Mouse (Mus musculus) cerebellum, postnatal 36 days (tissue): ENCODE measurements around the gene Fkbp15.

Experiments used
- DNase-seq, 2 experiments: peaks; one replicate each; pipeline ENCODE4 v3.0.0; 2021 to 2022; ENCODE audit warnings: mixed read lengths in 2 of 2

Gene Fkbp15

GRCm38 (mm10) chr4:62360088-62360804 is at the start of gene Fkbp15, which contains the start of gene Slc31a1:
TSS of gene Fkbp15 (minus strand) at chr4:62360548.
TSS of gene Slc31a1 (plus strand) at chr4:62360727.
- peak; percentile 92 to 95 for DNase-seq

DNA sequence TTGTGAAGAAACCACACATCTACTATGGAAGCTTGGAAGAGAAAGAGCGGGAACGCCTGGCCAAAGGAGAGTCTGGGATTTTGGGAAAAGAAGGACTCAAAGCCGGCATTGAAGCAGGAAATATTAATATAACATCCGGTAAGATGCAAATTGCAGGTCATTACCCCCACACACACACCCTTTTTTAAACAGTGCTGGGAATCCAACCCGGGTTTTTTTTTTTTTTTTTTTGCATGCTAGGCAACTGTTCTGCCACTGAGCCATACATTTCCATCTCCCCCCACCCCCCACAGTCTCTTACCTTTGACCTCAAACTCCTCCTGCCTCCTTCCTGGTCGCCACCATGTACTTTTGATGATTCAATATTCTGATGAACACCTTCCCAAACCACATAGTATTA is 49.3 kb upstream of the Fkbp15 start:
- DNase-seq: no peak

DNA sequence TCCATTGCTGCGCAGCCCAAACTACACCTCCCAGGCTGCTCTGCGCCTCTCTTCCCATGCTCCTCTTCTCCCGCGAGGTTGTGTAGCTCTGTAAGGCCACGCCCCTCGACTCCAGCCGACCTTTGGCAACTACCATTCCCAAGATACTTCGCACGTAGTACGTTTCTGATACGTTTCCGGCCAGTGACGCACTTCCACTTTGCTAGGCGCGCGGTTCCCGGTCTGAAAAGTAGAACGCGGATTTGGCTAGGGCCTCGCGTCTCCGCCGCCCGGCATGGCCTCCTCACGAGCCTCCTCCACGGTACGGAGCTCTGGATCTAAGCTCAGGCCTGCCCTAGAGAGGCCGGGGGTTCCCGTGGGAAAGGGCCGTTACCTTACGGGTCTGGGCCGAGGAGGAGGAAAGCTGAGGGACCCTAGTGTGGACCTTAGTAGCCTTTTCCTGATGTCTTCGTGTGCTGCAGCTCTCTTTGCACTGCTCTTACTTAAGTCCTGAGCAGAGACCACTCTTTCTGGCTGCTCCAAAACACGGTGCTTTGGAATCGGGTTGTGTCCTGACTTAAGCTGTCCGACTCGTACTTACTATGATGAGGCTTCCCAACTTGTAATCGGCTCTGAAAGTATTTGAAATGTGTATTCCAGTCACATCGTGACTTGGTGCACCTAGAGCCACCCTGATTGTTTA is 48.4 kb upstream of the Fkbp15 start, which contains the start of the genes Cdc26 and Prpf4:
TSS of gene Cdc26 (minus strand) at position 42 of the 682 bp plus-strand sequence.
TSS of gene Prpf4 (plus strand) at position 197 of the 682 bp plus-strand sequence.
- DNase-seq: peak; percentile 96 to 97

- DNase-seq: peak; percentile 48 to 56
Observed at GRCm38 (mm10) chr4:62407730-62408582, 47.6 kb upstream of the Fkbp15 start.

GRCm38 (mm10) chr4:62406133-62406532 is 45.8 kb upstream of the Fkbp15 start:
- DNase-seq: no peak

- no peak for DNase-seq
Observed at GRCm38 (mm10) chr4:62398956-62399355, 38.6 kb upstream of the Fkbp15 start.

GRCm38 (mm10) chr4:62397616-62398365 is 37.4 kb upstream of the Fkbp15 start:
- DNase-seq: no peak

DNA sequence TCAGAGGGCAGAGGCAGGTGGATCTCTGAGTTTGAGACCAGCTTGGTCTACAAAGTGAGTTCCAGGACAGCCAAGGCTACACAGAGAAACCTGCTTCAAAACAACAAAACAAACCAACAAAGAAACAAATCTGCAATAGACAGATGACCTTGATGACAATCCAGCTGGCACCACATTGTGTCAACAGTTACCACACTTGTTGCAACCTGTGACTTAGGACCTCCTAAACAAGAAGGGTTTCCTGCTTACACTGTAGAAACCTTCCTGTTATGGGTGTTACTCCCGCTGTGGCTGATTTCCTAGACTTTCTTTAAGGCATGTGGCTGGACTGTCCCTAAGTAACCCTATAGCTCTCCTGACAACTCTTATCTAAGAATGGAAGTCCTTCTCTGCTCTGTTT is 35.5 kb upstream of the Fkbp15 start:
- DNase-seq: no peak

DNA sequence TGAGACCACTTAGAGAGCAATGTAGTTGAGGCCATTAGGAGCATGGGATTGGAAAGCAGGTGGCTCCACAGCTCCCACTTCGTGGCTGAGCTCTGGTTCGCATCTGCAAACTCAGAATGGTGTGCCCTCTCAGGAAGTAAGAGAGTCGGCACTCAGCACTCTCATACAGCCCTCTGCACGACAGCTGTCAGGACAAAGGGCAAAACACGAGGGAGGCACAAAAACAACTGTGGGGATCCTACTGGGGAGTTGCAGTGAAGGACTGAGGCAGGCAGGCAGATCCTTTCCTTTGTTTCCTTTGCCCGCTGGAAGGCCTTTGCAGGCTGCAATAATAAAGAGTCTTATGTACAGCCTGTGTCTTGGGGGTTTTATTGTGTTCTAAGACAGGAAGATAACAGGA is 33.1 kb upstream of the Fkbp15 start:
- DNase-seq: no peak

GRCm38 (mm10) chr4:62391892-62392291 is 31.5 kb upstream of the Fkbp15 start:
- no peak for DNase-seq

DNA sequence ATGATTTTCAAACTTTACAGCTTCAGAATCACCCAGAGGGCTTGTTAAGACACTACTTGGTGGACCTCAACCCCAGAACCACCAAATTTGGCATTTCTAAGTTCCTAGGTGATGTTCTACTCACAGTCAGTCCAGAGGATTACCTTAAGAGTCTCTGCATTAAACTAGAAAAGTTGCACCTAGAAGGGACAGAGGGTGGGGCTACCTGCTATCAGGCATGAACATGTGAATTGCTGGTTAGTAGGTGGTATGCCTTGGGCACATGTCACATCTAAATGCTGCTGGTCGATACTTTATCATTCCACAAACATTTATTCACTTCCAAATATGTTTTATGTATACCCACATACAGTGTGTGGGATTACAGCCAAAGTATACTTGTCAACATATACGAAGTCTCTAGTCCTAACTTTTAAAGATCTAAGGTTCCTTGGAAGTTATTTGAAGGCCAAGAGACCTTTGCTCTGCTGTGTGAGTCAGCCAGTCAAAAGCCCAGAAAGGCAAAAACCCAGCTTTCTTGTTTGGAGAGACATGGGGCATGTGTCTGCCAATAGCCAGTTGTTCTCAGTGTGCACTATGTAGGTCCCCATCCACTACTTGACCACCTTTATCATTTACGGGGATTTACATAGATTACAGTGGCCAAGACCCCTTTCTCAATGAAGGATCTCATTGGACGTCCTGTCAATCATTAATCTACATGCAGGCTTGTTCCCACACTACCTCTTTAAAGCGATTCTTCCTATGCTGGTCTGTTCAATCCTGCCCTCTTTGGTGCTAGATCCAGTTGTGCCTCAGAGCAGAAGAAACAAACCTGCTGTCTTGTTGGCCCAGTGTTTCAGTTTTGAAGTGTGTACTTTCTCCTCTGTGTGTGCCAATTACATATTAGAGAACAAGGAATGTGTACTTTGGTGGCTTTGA is 29.5 kb upstream of the Fkbp15 start:
- DNase-seq: no peak

DNA sequence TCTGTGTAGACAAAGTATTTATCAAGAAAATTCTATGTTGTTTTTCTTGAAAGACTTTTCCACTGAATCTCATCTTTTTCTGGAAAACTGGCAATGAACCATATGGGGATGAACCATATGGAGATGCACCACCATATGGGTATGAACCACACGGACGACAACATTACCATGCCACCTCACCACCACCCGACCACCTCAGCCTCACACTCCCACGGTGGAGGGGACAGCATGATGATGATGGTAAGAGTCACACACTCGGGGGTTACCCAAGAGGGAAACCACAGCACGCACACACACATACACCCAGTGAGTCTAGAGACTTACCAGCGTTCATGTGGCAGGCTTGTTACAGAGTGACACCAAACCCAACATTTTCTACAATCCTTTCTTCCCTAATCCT is 25.1 kb upstream of the Fkbp15 start:
- no peak for DNase-seq

DNA sequence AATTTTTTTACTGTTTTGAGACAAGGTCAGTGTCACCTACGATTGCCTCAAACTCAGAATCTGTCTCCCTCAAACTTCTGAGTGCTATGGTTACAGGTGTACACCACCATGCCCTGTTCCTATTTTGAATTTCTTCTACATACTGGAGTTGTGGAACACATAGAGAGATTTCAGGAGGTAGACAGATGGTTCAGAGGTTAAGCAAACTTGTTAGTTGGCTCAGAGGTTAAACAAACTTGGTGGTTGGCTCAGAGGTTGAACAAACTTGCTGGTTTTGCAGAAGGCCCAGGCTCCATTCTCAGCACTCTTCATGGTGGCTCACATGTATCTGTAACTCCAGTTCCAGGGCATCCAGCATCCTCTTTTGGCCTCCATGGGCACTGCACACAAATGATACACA is 23.8 kb upstream of the Fkbp15 start:
- DNase-seq: no peak

GRCm38 (mm10) chr4:62383752-62384151 is 23.4 kb upstream of the Fkbp15 start:
- no peak for DNase-seq

DNA sequence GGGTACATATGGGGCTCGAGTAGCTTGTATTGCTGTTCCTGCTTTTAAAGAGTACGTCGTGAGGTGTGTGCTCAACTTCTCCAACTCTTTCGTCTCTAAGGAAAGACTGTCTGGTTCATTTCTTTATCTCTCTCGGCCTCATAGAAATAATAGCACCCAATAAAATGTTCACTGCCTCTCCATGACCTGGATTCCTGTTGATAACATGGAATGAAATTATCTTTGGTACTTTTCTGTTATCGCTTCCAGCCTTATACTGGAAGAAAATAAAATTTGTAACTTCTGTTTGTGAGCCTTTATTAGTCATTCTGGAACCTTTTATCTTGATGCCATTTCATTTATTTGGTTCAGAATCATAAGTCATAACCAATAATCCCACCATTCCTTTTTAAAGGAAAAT is 22.9 kb upstream of the Fkbp15 start:
- no peak for DNase-seq

DNA sequence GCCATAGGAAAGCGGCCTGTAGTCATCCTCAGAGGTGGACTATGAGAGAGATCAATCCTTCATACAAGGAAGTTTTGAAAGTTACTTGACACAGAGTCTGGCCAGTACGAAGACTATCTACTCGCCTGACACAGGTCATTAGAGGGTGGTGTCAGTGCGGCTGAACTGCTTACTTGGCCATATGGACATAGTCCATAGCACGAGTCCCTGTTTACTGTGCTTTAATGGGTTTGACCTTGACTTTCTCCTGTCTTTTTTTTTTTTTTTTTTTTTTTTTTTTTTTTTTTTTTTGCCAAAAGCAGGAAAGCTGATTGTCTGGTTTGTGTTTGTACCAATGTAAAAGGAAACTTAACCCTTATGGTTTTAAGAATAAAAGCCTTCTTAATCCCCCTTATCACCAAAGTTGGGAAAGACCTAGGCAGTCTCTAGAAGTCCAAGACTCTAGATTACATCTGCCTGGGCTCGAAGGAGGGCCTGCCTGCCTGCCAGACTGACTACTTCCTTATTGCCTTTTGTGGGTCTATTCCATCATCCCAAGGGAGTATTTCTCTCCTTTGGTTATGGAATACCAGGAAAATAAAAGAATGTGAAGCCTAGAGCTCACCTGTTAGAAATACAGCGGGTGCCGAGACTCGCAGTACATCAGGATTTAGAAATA is 19.5 kb upstream of the Fkbp15 start:
- DNase-seq: no peak

- no peak for DNase-seq
Observed at GRCm38 (mm10) chr4:62376123-62376522, 15.8 kb upstream of the Fkbp15 start.

- DNase-seq: no peak
Observed at GRCm38 (mm10) chr4:62374342-62374741, 14.0 kb upstream of the Fkbp15 start.

DNA sequence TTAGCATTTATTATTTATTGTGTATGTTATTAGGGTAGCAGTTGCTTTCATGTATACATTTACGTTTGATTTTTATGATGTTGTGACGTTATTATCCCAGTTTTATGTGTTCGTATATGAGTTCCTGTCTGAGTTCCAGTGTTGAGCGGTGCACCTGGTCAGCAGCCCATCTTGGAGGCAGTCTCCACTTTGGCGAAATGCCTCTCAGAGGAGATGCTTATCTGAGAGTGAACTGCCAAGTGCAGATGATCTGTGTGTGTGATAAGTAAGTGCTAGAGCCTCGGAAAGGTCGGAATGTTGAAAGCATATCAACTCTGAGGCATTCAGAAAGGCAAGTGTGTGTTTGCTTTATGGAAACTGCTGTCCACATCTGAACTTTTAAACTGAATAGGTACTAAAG is 13.3 kb upstream of the Fkbp15 start:
- DNase-seq: no peak

- DNase-seq: no peak
Observed at GRCm38 (mm10) chr4:62372818-62373520, 12.6 kb upstream of the Fkbp15 start.
